Mouse (Mus musculus) erythroblast, embryonic 14.5 days (primary cell): Measurements from ENCODE around the gene Dnajb13.

ENCODE experiments used
- GATA1 ChIP-seq: IDR thresholded peaks from 2 replicates; pipeline ENCODE4 v1.6.1; 2012; ENCODE audit warnings: low read length, inconsistent platforms, mixed read lengths
- TAL1 ChIP-seq: IDR thresholded peaks from 3 replicates; pipeline ENCODE4 v1.6.1; 2012; ENCODE audit warnings: low read length, inconsistent platforms, mixed read lengths

GRCm38 (mm10) chr7:100493484-100494414 lies 21.0 kb downstream of the Dnajb13 start:
- TF ChIP-seq TAL1 (no peak), GATA1 (no peak)
